ENCODE assay signal across 9 mouse cellular contexts in the genomic region with DNA sequence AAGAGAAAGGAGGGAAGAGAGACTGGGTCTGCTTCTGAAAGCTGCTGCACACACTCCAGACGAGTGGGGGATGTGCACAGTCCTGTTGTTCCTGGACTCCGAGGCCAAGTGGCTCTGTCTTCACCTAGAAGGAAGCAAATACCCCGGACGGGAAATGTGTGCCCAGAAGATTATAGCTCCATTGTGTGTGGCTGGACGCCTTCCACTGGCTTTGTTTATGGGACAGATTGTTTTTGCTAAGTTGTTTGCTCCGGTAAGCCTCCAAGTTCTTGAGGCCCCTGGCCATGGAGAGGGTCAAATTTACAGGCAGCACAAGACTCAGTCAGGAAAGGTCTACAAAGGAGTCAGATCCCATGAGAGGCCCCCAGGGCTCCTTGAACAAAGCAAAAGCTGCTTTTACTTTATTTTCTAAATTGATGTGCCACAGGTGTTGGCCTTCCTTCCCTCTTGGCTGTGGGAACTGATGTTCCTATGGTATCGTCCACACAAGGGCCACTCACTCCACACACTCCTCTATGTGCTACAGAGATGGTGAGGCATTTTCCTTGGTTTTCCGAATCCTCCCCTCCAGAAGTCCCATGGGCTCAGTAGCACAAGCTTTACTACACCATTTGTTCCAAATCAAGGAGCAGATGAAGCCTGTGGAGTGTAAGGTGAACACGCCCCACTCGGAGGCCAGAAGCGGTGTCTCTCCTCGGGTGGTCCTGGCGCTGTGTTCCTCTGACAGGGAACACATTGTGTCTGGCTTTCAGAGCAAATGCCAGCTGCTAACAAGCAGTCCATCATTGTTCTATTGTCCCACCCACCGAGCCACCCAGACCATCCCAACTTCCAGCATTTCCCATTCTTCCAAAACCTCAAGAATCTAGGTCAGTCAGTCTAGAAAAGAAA. TPM values are rescaled to one million over a fixed set of nuclear protein-coding genes. Genes with fewer than 3 reads are reported as not detected.
A peak's percentile ranks its signal among the peaks of the same experiment; 100 is the strongest.
DNase-seq lines count a peak whose midpoint lies in the region; ATAC-seq lines count a peak whose summit lies in the region.
"Had no signal": no experiment of that assay in that cellular context is flagged by ENCODE, and none has a peak within 500 bp of the region (broad histone marks: within the 10 kb centered on the region; RNA-seq: fewer than 3 reads in every experiment).

No protein-coding gene starts in this region.

- no peaks in the 10 kb centered on the region for H3K9me3 ChIP-seq in midbrain, embryonic 10.5 days (replicated peaks)
- H3K9me3 ChIP-seq in midbrain, embryonic 11.5 days (ENCODE audit: control insufficient read depth, low read length): no peaks in the 10 kb centered on the region
- H3K9me3 ChIP-seq in heart, embryonic 13.5 days: no peaks in the 10 kb centered on the region
- H3K9me3 ChIP-seq in limb, embryonic 10.5 days (replicated peaks): no peaks in the 10 kb centered on the region
- H3K9me3 ChIP-seq: hindbrain, embryonic 15.5 days had no signal

- H3K27me3 ChIP-seq in midbrain, embryonic 10.5 days (ENCODE audit: low read depth, poor library complexity, severe bottlenecking): no peaks in the 10 kb centered on the region
- H3K27me3 ChIP-seq in midbrain, embryonic 11.5 days (ENCODE audit: control insufficient read depth, insufficient read depth, low read length): no peaks in the 10 kb centered on the region
- H3K27me3 ChIP-seq in heart, embryonic 13.5 days (replicated peaks): no peaks in the 10 kb centered on the region
- H3K27me3 ChIP-seq in limb, embryonic 10.5 days (ENCODE audit: low read depth, poor library complexity, severe bottlenecking): no peaks in the 10 kb centered on the region
- H3K27me3 ChIP-seq: hindbrain, embryonic 15.5 days had no signal

- 58% methylated on average over 14 of the region's 14 CpGs for WGBS in midbrain, embryonic 10.5 days
- WGBS in midbrain, embryonic 11.5 days: 61% methylated on average over 14 of the region's 14 CpGs
- 41% methylated on average over 14 of the region's 14 CpGs for WGBS in heart, embryonic 13.5 days
- WGBS in limb, embryonic 10.5 days: 68% methylated on average over 14 of the region's 14 CpGs

- peaks cover 11% of the 10 kb centered on the region for H3K4me1 ChIP-seq in midbrain, embryonic 10.5 days
- H3K4me1 ChIP-seq in midbrain, embryonic 11.5 days (ENCODE audit: control insufficient read depth, insufficient read depth, low read length): peaks cover 3% of the 10 kb centered on the region; the same call in 1 of the 2 replicates
- H3K4me1 ChIP-seq in heart, embryonic 13.5 days: peaks cover 11% of the 10 kb centered on the region
- peaks cover 11% of the 10 kb centered on the region; the same call in 1 of the 2 replicates for H3K4me1 ChIP-seq in limb, embryonic 10.5 days
- H3K4me1 ChIP-seq: hindbrain, embryonic 15.5 days had no signal

- no peak overlapping the region for H3K4me3 ChIP-seq in midbrain, embryonic 10.5 days
- no peak overlapping the region for H3K4me3 ChIP-seq in midbrain, embryonic 11.5 days (ENCODE audit: low read depth, low read length)
- no peak overlapping the region for H3K4me3 ChIP-seq in heart, embryonic 13.5 days
- H3K4me3 ChIP-seq in limb, embryonic 10.5 days: no peak overlapping the region
- H3K4me3 ChIP-seq: hindbrain, embryonic 15.5 days had no signal

- ATAC-seq in midbrain, embryonic 11.5 days (ENCODE audit: low FRiP score): no peak; the same call in 1 of the 2 replicates
- peak; percentile 58 for ATAC-seq in heart, embryonic 13.5 days (ENCODE audit: extremely low read depth, insufficient number of reproducible peaks, low FRiP score, low TSS enrichment)

- intact Hi-C loops in left cerebral cortex, postnatal 36 days (cut with DNase I): no loop called here

- peak overlapping the region; percentile 38; the same call in 1 of the 2 replicates for H3K27ac ChIP-seq in midbrain, embryonic 10.5 days (replicated peaks)
- no peak overlapping the region; the same call in 1 of the 2 replicates for H3K27ac ChIP-seq in midbrain, embryonic 11.5 days (ENCODE audit: low read depth, low read length)
- H3K27ac ChIP-seq in heart, embryonic 13.5 days (replicated peaks): peak overlapping the region; percentile 68
- H3K27ac ChIP-seq in limb, embryonic 10.5 days: peak overlapping the region; percentile 51
- H3K27ac ChIP-seq: hindbrain, embryonic 15.5 days had no signal

- no peak overlapping the region for H3K9ac ChIP-seq in midbrain, embryonic 11.5 days (ENCODE audit: low read length)
- no peak overlapping the region for H3K9ac ChIP-seq in heart, embryonic 13.5 days
- H3K9ac ChIP-seq: hindbrain, embryonic 15.5 days had no signal

- H3K36me3 ChIP-seq in midbrain, embryonic 10.5 days: no peaks in the 10 kb centered on the region
- no peaks in the 10 kb centered on the region for H3K36me3 ChIP-seq in midbrain, embryonic 11.5 days (ENCODE audit: control insufficient read depth, insufficient read depth, low read length)
- H3K36me3 ChIP-seq in heart, embryonic 13.5 days: no peaks in the 10 kb centered on the region
- no peaks in the 10 kb centered on the region for H3K36me3 ChIP-seq in limb, embryonic 10.5 days
- H3K36me3 ChIP-seq: hindbrain, embryonic 15.5 days had no signal

- no peak overlapping the region for H3K4me2 ChIP-seq in midbrain, embryonic 11.5 days
- no peak overlapping the region for H3K4me2 ChIP-seq in heart, embryonic 13.5 days
- H3K4me2 ChIP-seq: hindbrain, embryonic 15.5 days had no signal

- DNase-seq in midbrain, embryonic 10.5 days (ENCODE audit: low spot score): peak; percentile 27
- DNase-seq in midbrain, embryonic 11.5 days (ENCODE audit: low spot score, missing footprints): no peak
- DNase-seq in limb, embryonic 10.5 days (ENCODE audit: low spot score): no peak
- DNase-seq in ovary, postnatal 14 days (ENCODE audit: low spot score): peak; percentile 19
- no peak for DNase-seq in urinary bladder, postnatal 25 days (ENCODE audit: low spot score)
- no peak for DNase-seq in frontal cortex, adult 2 months (ENCODE audit: extremely low spot score in 1 of 2, low spot score in 1 of 2)
- DNase-seq in left cerebral cortex, postnatal 36 days (ENCODE audit: low spot score in 2 of 2): no peak

RNA-seq across cellular contexts. Expression of a gene that starts 23.1 kb away (rescaled TPM):
- 14.9 and 17.2 TPM in 2 replicates for polyA plus RNA-seq in midbrain, embryonic 10.5 days (2016; fragmentation: Nextera tagmentation; extraction: Ambion mirVana)
- 18.7 and 19.1 TPM in 2 replicates for polyA plus RNA-seq in midbrain, embryonic 11.5 days (2014; fragmentation: Nextera tagmentation; extraction: Ambion mirVana)
- polyA plus RNA-seq in heart, embryonic 13.5 days (2015; fragmentation: Nextera tagmentation; extraction: Ambion mirVana): 12.4 and 13.1 TPM in 2 replicates
- polyA plus RNA-seq in limb, embryonic 10.5 days (2016; fragmentation: Nextera tagmentation; extraction: Ambion mirVana): 17.1 and 21.3 TPM in 2 replicates
- 61.6 and 67.3 TPM in 2 replicates for polyA plus RNA-seq in frontal cortex, adult 2 months (2012; rRNA removed)
- 100 to 1,000 TPM; 168 to 208 TPM for total RNA-seq in left cerebral cortex, postnatal 36 days (2021)

Comparison
In these comparisons a context has a peak if more than half of its experiments do, and no peak if none do; other contexts are left out.
1. DNase-seq: peak in midbrain, embryonic 10.5 days (single experiment) and ovary, postnatal 14 days (single experiment); none in midbrain, embryonic 11.5 days (single experiment), limb, embryonic 10.5 days (single experiment), urinary bladder, postnatal 25 days (single experiment), frontal cortex, adult 2 months (0 of 2) and left cerebral cortex, postnatal 36 days (0 of 2).